Mouse (Mus musculus) cerebellum, adult 2 months (tissue): ENCODE data around the gene Akap12.

ENCODE experiments used
- CTCF ChIP-seq: fragments of 200-500 bp; IDR thresholded peaks from 2 replicates; pipeline ENCODE4 v1.5.1; 2011; ENCODE audit warnings: low read depth, mild to moderate bottlenecking, control low read depth, low read length, moderate library complexity, borderline replicate concordance; ENCODE audit not compliant: insufficient read depth
- POLR2A ChIP-seq: fragments of 200-500 bp; IDR thresholded peaks from 2 replicates; pipeline ENCODE4 v1.6.1; 2011; ENCODE audit warnings: low read length, control low read depth, borderline replicate concordance; ENCODE audit not compliant: insufficient read depth

DNA sequence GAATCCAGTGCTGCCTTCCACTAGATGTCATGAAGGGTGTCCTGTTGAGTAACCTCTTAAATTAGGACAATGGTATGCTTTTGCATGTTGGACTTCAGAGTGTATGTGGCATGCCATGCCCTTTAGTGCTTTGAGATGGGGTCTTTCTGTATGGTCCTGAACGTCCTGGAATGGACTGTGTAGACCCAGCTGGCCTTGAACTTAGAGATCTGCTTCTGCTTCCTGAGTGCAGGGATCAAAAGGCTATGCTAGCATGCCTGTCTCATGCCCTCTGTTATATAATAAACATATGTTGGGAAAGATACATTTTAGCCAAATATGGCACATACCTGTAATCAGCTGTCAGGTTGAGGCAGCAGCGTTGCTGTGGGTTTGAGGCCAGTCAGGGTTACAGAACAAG lies 124.4 kb downstream of the Akap12 start:
- TF ChIP-seq CTCF (no peak), POLR2A (no peak)
